Mouse (Mus musculus): Measurements from ENCODE around the gene Gm21885.
"Not testable (repeated sequence)": the region's sequence is repeated elsewhere in the genome, so short reads cannot be mapped to it uniquely, and the experiment has no call there.

Gene Gm21885

GRCm38 (mm10) chr11:94281199-94282181, at the start of gene Gm21885:
Gene Gm21885 (plus strand): TSS chr11:94281873.
- no peak for DNase-seq (ENCODE audit: low read depth, low spot score)

- no peak for DNase-seq (ENCODE audit: low read depth, low spot score)
Measured at GRCm38 (mm10) chr11:94233405-94233804, 48.3 kb upstream of the Gm21885 start.

- DNase-seq (ENCODE audit: low read depth, low spot score) = no peak
Measured at GRCm38 (mm10) chr11:94234380-94234779, 47.3 kb upstream of the Gm21885 start.

- no peak for DNase-seq (ENCODE audit: low read depth, low spot score)
Measured at GRCm38 (mm10) chr11:94234857-94235256, 46.8 kb upstream of the Gm21885 start.

- peak; percentile 71 for DNase-seq (ENCODE audit: low read depth, low spot score)
Measured at GRCm38 (mm10) chr11:94236074-94236473, 45.6 kb upstream of the Gm21885 start.

GRCm38 (mm10) chr11:94238786-94239185, 42.9 kb upstream of the Gm21885 start:
- no peak for DNase-seq (ENCODE audit: low read depth, low spot score)

GRCm38 (mm10) chr11:94239706-94240105, 42.0 kb upstream of the Gm21885 start:
- no peak for DNase-seq (ENCODE audit: low read depth, low spot score)

- DNase-seq (ENCODE audit: low read depth, low spot score) = no peak
Measured at GRCm38 (mm10) chr11:94242760-94243421, 38.8 kb upstream of the Gm21885 start.

GRCm38 (mm10) chr11:94243422-94244180, 38.1 kb upstream of the Gm21885 start:
- no peak for DNase-seq (ENCODE audit: low read depth, low spot score)

GRCm38 (mm10) chr11:94244385-94244784, 37.3 kb upstream of the Gm21885 start:
- DNase-seq (ENCODE audit: low read depth, low spot score) = no peak

GRCm38 (mm10) chr11:94245955-94246788, 35.5 kb upstream of the Gm21885 start, which contains the start of gene Wfikkn2:
Gene Wfikkn2 (minus strand): TSS chr11:94246005.
- no peak for DNase-seq (ENCODE audit: low read depth, low spot score)

GRCm38 (mm10) chr11:94246789-94247061, 34.9 kb upstream of the Gm21885 start:
- DNase-seq (ENCODE audit: low read depth, low spot score) = no peak

GRCm38 (mm10) chr11:94253156-94253555, 28.5 kb upstream of the Gm21885 start:
- no peak for DNase-seq (ENCODE audit: low read depth, low spot score)

GRCm38 (mm10) chr11:94253691-94254090, 28.0 kb upstream of the Gm21885 start:
- no peak for DNase-seq (ENCODE audit: low read depth, low spot score)

GRCm38 (mm10) chr11:94255733-94256132, 25.9 kb upstream of the Gm21885 start:
- no peak for DNase-seq (ENCODE audit: low read depth, low spot score)

GRCm38 (mm10) chr11:94257987-94258386, 23.7 kb upstream of the Gm21885 start:
- DNase-seq (ENCODE audit: low read depth, low spot score) = no peak

GRCm38 (mm10) chr11:94259814-94260213, 21.9 kb upstream of the Gm21885 start:
- DNase-seq (ENCODE audit: low read depth, low spot score) = no peak

- DNase-seq (ENCODE audit: low read depth, low spot score) = peak; percentile 47
Measured at GRCm38 (mm10) chr11:94261585-94262370, 19.9 kb upstream of the Gm21885 start.

- no peak for DNase-seq (ENCODE audit: low read depth, low spot score)
Measured at GRCm38 (mm10) chr11:94265134-94265785, 16.4 kb upstream of the Gm21885 start.

GRCm38 (mm10) chr11:94266155-94266554, 15.5 kb upstream of the Gm21885 start:
- DNase-seq (ENCODE audit: low read depth, low spot score) = not testable (repeated sequence)
